Mouse (Mus musculus): ENCODE measurements around the gene Shisa6. TPM values are rescaled to one million over a fixed set of nuclear protein-coding genes. Genes with fewer than 3 reads are reported as not detected.

Gene Shisa6
- polyA plus RNA-seq, 1 experiment from 2014 or later, result 1.2 TPM

GRCm38 (mm10) chr11:66526046-66526980 lies 549 bp upstream of the Shisa6 start:
- Histone ChIP-seq H3K36me3 (no peaks in the 10 kb centered on the region), H3K4me3 (peak overlapping the region; percentile 72), H3K27me3 (ENCODE audit: insufficient read depth, poor library complexity, severe bottlenecking) (peaks cover 84% of the 10 kb centered on the region), H3K9me3 (no peaks in the 10 kb centered on the region), H3K4me1 (replicated peaks) (peaks cover 24% of the 10 kb centered on the region), H3K27ac (peak overlapping the region; percentile 86)
- peak; percentile 70 for DNase-seq (ENCODE audit: low spot score)
- 3% methylated on average over 126 of the region's 126 CpGs for WGBS

- peak overlapping the region; percentile 72; the same call in 1 of the 2 replicates for H3K4me3 ChIP-seq
- peaks cover 24% of the 10 kb centered on the region for H3K4me1 ChIP-seq (replicated peaks)
- peaks cover 76% of the 10 kb centered on the region for H3K27me3 ChIP-seq (ENCODE audit: insufficient read depth, poor library complexity, severe bottlenecking)
- 47% methylated on average over 4 of the region's 4 CpGs for WGBS
- no peak overlapping the region for H3K27ac ChIP-seq
- no peaks in the 10 kb centered on the region for H3K9me3 ChIP-seq
- DNase-seq (ENCODE audit: low spot score), result no peak
- H3K36me3 ChIP-seq, result no peaks in the 10 kb centered on the region
These were observed 1.5 kb downstream of the Shisa6 start for GRCm38 (mm10) chr11:66524251-66524650.

- DNase-seq (ENCODE audit: low spot score), result no peak
- Histone ChIP-seq H3K36me3 (no peaks in the 10 kb centered on the region), H3K4me1 (replicated peaks) (peaks cover 24% of the 10 kb centered on the region), H3K27ac (no peak overlapping the region), H3K27me3 (ENCODE audit: insufficient read depth, poor library complexity, severe bottlenecking) (peaks cover 58% of the 10 kb centered on the region), H3K9me3 (no peaks in the 10 kb centered on the region), H3K4me3 (no peak overlapping the region)
- 80% methylated on average over 4 of the region's 4 CpGs for WGBS
These were observed 3.4 kb downstream of the Shisa6 start for GRCm38 (mm10) chr11:66522376-66522775.

- Histone ChIP-seq H3K9me3 (no peaks in the 10 kb centered on the region), H3K4me1 (replicated peaks) (peaks cover 2% of the 10 kb centered on the region; the same call in 1 of the 2 replicates), H3K27ac (no peak overlapping the region), H3K27me3 (ENCODE audit: insufficient read depth, poor library complexity, severe bottlenecking) (peaks cover 28% of the 10 kb centered on the region), H3K36me3 (no peaks in the 10 kb centered on the region), H3K4me3 (no peak overlapping the region)
- DNase-seq (ENCODE audit: low spot score), result no peak
- WGBS, result 90% methylated on average over 6 of the region's 6 CpGs
These were observed 6.4 kb downstream of the Shisa6 start for GRCm38 (mm10) chr11:66519386-66519785.

- Histone ChIP-seq H3K27ac (no peak overlapping the region), H3K4me1 (replicated peaks) (peaks cover 4% of the 10 kb centered on the region; the same call in 1 of the 2 replicates), H3K36me3 (no peaks in the 10 kb centered on the region), H3K9me3 (no peaks in the 10 kb centered on the region), H3K4me3 (no peak overlapping the region), H3K27me3 (ENCODE audit: insufficient read depth, poor library complexity, severe bottlenecking) (no peaks in the 10 kb centered on the region)
- 85% methylated on average over 5 of the region's 5 CpGs for WGBS
- no peak for DNase-seq (ENCODE audit: low spot score)
These were observed 11.4 kb downstream of the Shisa6 start for GRCm38 (mm10) chr11:66514346-66514745.

GRCm38 (mm10) chr11:66500951-66501350 lies 24.8 kb downstream of the Shisa6 start:
- Histone ChIP-seq H3K27me3 (ENCODE audit: insufficient read depth, poor library complexity, severe bottlenecking) (no peaks in the 10 kb centered on the region), H3K4me1 (replicated peaks) (peaks cover 10% of the 10 kb centered on the region), H3K36me3 (no peaks in the 10 kb centered on the region), H3K27ac (no peak overlapping the region), H3K4me3 (no peak overlapping the region), H3K9me3 (no peaks in the 10 kb centered on the region)
- DNase-seq (ENCODE audit: low spot score), result no peak
- 79% methylated on average over 2 of the region's 2 CpGs for WGBS

GRCm38 (mm10) chr11:66498857-66499445 lies 26.8 kb downstream of the Shisa6 start:
- H3K27me3 ChIP-seq (ENCODE audit: insufficient read depth, poor library complexity, severe bottlenecking), result no peaks in the 10 kb centered on the region
- no peaks in the 10 kb centered on the region for H3K36me3 ChIP-seq
- H3K4me3 ChIP-seq, result no peak overlapping the region
- 89% methylated on average over 9 of the region's 9 CpGs for WGBS
- no peaks in the 10 kb centered on the region for H3K9me3 ChIP-seq
- DNase-seq (ENCODE audit: low spot score), result no peak
- H3K4me1 ChIP-seq (replicated peaks), result peaks cover 10% of the 10 kb centered on the region
- no peak overlapping the region for H3K27ac ChIP-seq

- H3K4me1 ChIP-seq (replicated peaks), result peaks cover 10% of the 10 kb centered on the region
- H3K36me3 ChIP-seq, result no peaks in the 10 kb centered on the region
- H3K9me3 ChIP-seq, result no peaks in the 10 kb centered on the region
- DNase-seq (ENCODE audit: low spot score), result no peak
- H3K27ac ChIP-seq, result no peak overlapping the region
- H3K27me3 ChIP-seq (ENCODE audit: insufficient read depth, poor library complexity, severe bottlenecking), result no peaks in the 10 kb centered on the region
- H3K4me3 ChIP-seq, result no peak overlapping the region
- WGBS, result 83% methylated on average over 9 of the region's 9 CpGs
These were observed 29.5 kb downstream of the Shisa6 start for GRCm38 (mm10) chr11:66496235-66496634.

GRCm38 (mm10) chr11:66494391-66494790 lies 31.4 kb downstream of the Shisa6 start:
- no peak overlapping the region for H3K27ac ChIP-seq
- WGBS, result 85% methylated on average over 3 of the region's 3 CpGs
- no peak for DNase-seq (ENCODE audit: low spot score)
- no peaks in the 10 kb centered on the region for H3K27me3 ChIP-seq (ENCODE audit: insufficient read depth, poor library complexity, severe bottlenecking)
- no peaks in the 10 kb centered on the region for H3K9me3 ChIP-seq
- no peaks in the 10 kb centered on the region for H3K36me3 ChIP-seq
- H3K4me1 ChIP-seq (replicated peaks), result no peaks in the 10 kb centered on the region; the same call in 1 of the 2 replicates
- H3K4me3 ChIP-seq, result no peak overlapping the region

- H3K36me3 ChIP-seq, result no peaks in the 10 kb centered on the region
- no peak overlapping the region for H3K27ac ChIP-seq
- H3K4me1 ChIP-seq (replicated peaks), result no peaks in the 10 kb centered on the region
- H3K9me3 ChIP-seq, result no peaks in the 10 kb centered on the region
- no peak overlapping the region for H3K4me3 ChIP-seq
- DNase-seq (ENCODE audit: low spot score), result no peak
- 85% methylated on average over 4 of the region's 4 CpGs for WGBS
- no peaks in the 10 kb centered on the region for H3K27me3 ChIP-seq (ENCODE audit: insufficient read depth, poor library complexity, severe bottlenecking)
These were observed 38.0 kb downstream of the Shisa6 start for GRCm38 (mm10) chr11:66487765-66488164.

- no peak for DNase-seq (ENCODE audit: low spot score)
- no peaks in the 10 kb centered on the region for H3K27me3 ChIP-seq (ENCODE audit: insufficient read depth, poor library complexity, severe bottlenecking)
- no peaks in the 10 kb centered on the region for H3K9me3 ChIP-seq
- H3K4me3 ChIP-seq, result no peak overlapping the region
- no peaks in the 10 kb centered on the region for H3K36me3 ChIP-seq
- WGBS, result 83% methylated on average over 6 of the region's 6 CpGs
- H3K4me1 ChIP-seq (replicated peaks), result no peaks in the 10 kb centered on the region
- no peak overlapping the region for H3K27ac ChIP-seq
These were observed 43.3 kb downstream of the Shisa6 start for GRCm38 (mm10) chr11:66482501-66482900.

GRCm38 (mm10) chr11:66442631-66443030 lies 83.1 kb downstream of the Shisa6 start:
- Histone ChIP-seq H3K36me3 (no peaks in the 10 kb centered on the region), H3K27me3 (ENCODE audit: insufficient read depth, poor library complexity, severe bottlenecking) (no peaks in the 10 kb centered on the region), H3K4me1 (replicated peaks) (peaks cover 9% of the 10 kb centered on the region; the same call in 1 of the 2 replicates), H3K27ac (no peak overlapping the region), H3K4me3 (no peak overlapping the region), H3K9me3 (no peaks in the 10 kb centered on the region)
- WGBS, result 20% methylated on average over 5 of the region's 5 CpGs
- peak; percentile 10 for DNase-seq (ENCODE audit: low spot score)

GRCm38 (mm10) chr11:66426129-66426528 lies 99.6 kb downstream of the Shisa6 start:
- H3K27me3 ChIP-seq (ENCODE audit: insufficient read depth, poor library complexity, severe bottlenecking), result no peaks in the 10 kb centered on the region
- WGBS, result 93% methylated on average over 6 of the region's 6 CpGs
- H3K27ac ChIP-seq, result no peak overlapping the region
- peaks cover 2% of the 10 kb centered on the region; the same call in 1 of the 2 replicates for H3K9me3 ChIP-seq
- no peaks in the 10 kb centered on the region for H3K36me3 ChIP-seq
- no peak for DNase-seq (ENCODE audit: low spot score)
- no peak overlapping the region for H3K4me3 ChIP-seq
- H3K4me1 ChIP-seq (replicated peaks), result no peaks in the 10 kb centered on the region

Data from hindbrain, embryonic 10.5 days (tissue).